Mouse (Mus musculus): ENCODE data around the gene Faap20. TPM values are rescaled to one million over a fixed set of nuclear protein-coding genes. Genes with fewer than 3 reads are reported as not detected.

Faap20 gene
- polyA plus RNA-seq, 1 experiment = 0.51 TPM

DNA sequence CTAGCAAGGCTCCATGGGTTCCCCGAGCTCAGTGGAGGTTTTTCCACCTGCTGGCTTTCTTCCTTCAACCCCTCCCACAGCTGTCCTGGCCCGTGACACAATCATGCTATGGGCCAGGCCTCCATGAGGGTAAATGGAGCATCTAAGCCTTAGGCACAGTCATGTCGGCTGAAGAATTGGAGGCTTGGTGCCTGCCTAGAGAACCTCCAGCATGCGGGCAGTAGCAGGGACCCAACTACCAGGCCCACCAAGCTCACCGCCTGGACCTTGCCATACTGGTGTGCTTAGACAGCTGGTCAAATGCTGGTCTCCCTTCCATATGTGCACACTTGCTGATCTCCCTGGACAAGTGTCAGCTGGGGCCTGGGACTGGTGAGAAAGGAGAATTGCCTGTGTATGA, 23.7 kb upstream of the Faap20 start:
- TF ChIP-seq GATA1 (IDR thresholded peaks at IDR 0.05; ENCODE audit: low read length) (no peak), TAL1 (IDR thresholded peaks at IDR 0.05; ENCODE audit: low read length) (no peak)
- Histone ChIP-seq H3K36me3 (ENCODE audit: control insufficient read depth) (no peaks in the 10 kb centered on the region), H3K4me1 (ENCODE audit: control insufficient read depth) (peaks cover 25% of the 10 kb centered on the region), H3K27me3 (ENCODE audit: control insufficient read depth) (peaks cover 43% of the 10 kb centered on the region), H3K9me3 (ENCODE audit: control insufficient read depth, low read length) (peaks cover 7% of the 10 kb centered on the region; the same call in 1 of the 2 replicates), H3K4me3 (replicated peaks) (no peak overlapping the region)

DNA sequence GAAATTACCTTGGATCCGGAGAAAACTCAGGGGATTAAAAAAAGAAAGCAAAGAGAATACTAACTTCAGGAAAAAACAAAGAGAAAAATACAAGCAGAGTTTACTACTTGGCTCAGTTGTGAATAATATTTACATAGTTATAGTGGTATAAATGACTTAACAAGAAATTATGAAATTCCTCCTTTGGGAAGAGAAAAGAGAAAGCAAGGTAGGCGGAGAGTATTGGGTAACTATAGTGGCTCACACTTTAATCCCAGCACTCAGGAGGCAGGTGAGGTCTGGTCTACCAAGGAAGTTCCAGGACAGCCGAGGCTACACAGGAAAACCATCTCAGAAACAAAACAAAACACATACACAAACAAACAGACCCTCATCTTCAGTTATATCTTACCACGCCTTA, 21.6 kb upstream of the Faap20 start:
- H3K4me1 ChIP-seq (ENCODE audit: control insufficient read depth) = peaks cover 11% of the 10 kb centered on the region

DNA sequence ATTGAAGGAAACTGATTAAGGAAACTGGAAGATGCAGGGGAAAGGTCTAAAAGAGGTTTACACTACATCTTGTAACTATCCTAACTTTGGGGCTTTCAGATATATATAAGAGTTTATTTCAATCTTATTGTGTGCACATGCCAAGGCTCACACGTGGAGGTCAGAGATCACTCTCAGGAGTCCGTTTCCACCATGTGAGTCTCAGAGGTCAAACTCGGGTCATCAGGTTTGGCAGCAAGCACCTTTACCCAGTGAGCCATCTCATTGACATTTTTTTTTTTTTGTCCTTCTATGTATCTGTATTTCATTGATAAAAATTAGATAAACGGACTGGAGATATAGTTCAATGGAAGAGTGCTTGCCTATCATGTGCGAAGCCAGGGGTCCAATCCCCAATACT, 21.1 kb upstream of the Faap20 start:
- H3K4me3 ChIP-seq (replicated peaks) = no peak overlapping the region
- TF ChIP-seq TAL1 (IDR thresholded peaks at IDR 0.05; ENCODE audit: low read length) (no peak), GATA1 (IDR thresholded peaks at IDR 0.05; ENCODE audit: low read length) (no peak)
- no peaks in the 10 kb centered on the region for H3K36me3 ChIP-seq (ENCODE audit: control insufficient read depth)
- peaks cover 24% of the 10 kb centered on the region for H3K27me3 ChIP-seq (ENCODE audit: control insufficient read depth)
- H3K4me1 ChIP-seq (ENCODE audit: control insufficient read depth) = peaks cover 7% of the 10 kb centered on the region
- no peaks in the 10 kb centered on the region for H3K9me3 ChIP-seq (ENCODE audit: control insufficient read depth, low read length)

More for the DNA sequence above, 21.6 kb upstream of the Faap20 start:
- Histone ChIP-seq H3K27me3 (ENCODE audit: control insufficient read depth) (peaks cover 26% of the 10 kb centered on the region), H3K4me3 (replicated peaks) (no peak overlapping the region), H3K36me3 (ENCODE audit: control insufficient read depth) (no peaks in the 10 kb centered on the region), H3K9me3 (ENCODE audit: control insufficient read depth, low read length) (no peaks in the 10 kb centered on the region)
- TF ChIP-seq TAL1 (IDR thresholded peaks at IDR 0.05; ENCODE audit: low read length) (no peak), GATA1 (IDR thresholded peaks at IDR 0.05; ENCODE audit: low read length) (no peak)

DNA sequence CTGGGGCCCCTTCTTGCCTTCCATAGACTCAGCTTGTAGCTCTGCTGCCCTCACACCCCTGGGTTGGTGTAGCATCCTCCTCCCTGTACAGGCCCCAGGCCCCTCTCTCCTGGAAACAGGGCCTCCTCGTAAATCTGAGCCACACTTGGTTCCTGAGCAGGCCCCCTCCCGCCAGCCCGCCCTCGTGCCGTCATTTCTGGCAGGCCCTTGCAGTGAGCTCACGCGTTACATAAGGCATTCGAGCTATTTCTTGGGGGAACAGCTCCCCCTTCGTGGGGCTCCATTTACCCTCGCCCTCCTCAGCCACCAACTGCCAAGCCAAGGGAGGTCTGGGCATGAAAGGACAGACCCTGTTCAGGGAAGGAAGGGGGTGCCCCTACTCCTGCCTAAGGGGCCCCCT, 15.7 kb upstream of the Faap20 start:
- TF ChIP-seq TAL1 (IDR thresholded peaks at IDR 0.05; ENCODE audit: low read length) = no peak
- no peak for TF ChIP-seq GATA1 (IDR thresholded peaks at IDR 0.05; ENCODE audit: low read length)
- Histone ChIP-seq H3K4me1 (ENCODE audit: control insufficient read depth) (no peaks in the 10 kb centered on the region; the same call in 1 of the 2 replicates), H3K27me3 (ENCODE audit: control insufficient read depth) (peaks cover 2% of the 10 kb centered on the region; the same call in 1 of the 2 replicates), H3K36me3 (ENCODE audit: control insufficient read depth) (no peaks in the 10 kb centered on the region), H3K4me3 (replicated peaks) (no peak overlapping the region), H3K9me3 (ENCODE audit: control insufficient read depth, low read length) (no peaks in the 10 kb centered on the region)

DNA sequence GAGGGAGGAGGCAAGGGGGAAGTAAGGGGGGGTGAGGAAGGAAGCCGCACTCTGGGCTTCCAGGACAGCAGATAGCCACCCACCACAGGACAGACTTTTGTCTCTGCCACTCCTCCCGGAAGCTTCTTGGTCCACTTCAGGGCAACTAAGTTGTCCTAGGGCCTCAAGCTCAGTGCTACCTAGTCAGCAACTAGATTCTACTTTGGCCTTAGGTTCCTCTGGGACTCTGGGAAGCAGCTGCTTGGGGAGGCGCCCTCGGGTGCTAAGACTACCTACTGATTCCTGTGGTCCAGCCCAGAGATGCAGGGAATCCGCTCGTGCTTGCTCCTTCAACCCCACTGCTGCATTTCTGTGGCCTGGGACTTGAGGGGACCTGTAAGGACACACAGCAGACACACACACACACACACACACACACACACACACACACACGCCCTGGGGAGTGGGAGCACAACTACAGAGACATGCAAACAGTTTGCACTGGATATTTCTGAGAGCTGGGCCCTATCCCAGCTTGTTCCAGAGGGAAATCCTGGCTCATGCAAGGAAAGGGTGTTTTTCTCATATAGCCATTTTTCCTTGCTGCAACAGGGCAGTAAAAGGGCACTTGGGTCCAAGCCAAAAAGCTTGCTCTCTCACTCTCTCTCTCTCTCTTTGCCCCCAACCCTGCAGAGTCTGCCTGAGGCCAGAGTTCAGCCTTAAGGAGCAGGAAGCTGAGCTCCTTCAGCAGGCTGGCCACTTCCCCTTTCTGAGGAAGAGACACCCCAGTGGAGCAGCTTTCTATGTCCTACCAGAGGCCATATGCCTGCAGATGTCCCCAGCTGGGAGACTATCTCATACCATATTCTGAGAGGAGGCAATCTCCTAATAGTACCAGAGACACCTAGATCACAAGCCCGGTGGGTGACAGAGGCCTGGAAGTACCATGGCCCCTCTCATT, 15.0 kb upstream of the Faap20 start:
- Histone ChIP-seq H3K9me3 (ENCODE audit: control insufficient read depth, low read length) (no peaks in the 10 kb centered on the region), H3K4me1 (ENCODE audit: control insufficient read depth) (no peaks in the 10 kb centered on the region; the same call in 1 of the 2 replicates), H3K4me3 (replicated peaks) (no peak overlapping the region), H3K27me3 (ENCODE audit: control insufficient read depth) (peaks cover 2% of the 10 kb centered on the region; the same call in 1 of the 2 replicates), H3K36me3 (ENCODE audit: control insufficient read depth) (no peaks in the 10 kb centered on the region)
- TF ChIP-seq GATA1 (IDR thresholded peaks at IDR 0.05; ENCODE audit: low read length) (no peak), TAL1 (IDR thresholded peaks at IDR 0.05; ENCODE audit: low read length) (no peak)

DNA sequence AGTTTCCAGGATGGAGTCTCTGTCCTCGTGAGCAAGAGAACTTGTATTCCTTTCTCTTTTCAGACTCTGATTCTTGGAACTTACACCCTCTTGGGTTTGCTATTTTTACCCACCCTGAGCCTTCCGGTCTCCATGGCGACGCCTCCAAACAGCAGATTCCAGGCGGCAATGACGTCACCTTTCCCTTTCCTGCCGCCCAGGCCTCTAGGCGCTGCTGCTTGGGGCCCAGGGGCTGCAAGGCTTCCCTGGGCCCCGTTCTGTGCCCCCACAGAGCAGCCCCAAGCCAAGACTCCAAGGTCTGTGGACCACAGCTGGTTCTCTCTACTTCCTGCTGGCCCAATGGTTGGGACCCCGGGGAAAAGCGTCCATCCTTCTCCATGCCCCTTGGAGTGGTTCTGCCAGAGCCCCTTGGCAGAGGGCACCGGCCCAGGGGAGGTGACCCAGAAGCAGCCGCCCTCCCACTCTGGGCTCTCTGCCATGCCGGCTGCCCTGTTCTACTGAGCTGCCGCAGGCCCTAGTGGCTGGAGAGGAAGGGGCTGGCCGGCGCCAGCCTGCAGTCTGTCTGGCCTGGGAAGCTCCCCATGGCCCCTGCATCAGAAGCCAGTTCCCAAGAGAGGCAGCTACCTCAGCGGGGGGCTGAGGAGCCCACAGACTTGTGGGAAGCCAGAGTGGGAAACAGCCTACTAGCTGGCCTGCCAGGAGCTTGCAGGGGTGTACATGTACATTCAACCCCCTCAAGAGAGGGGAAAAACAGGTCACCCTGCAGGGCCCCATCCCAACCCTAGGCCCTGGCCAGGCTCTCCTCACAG, 14.1 kb upstream of the Faap20 start:
- Histone ChIP-seq H3K4me1 (ENCODE audit: control insufficient read depth) (no peaks in the 10 kb centered on the region; the same call in 1 of the 2 replicates), H3K4me3 (replicated peaks) (no peak overlapping the region), H3K27me3 (ENCODE audit: control insufficient read depth) (peaks cover 2% of the 10 kb centered on the region; the same call in 1 of the 2 replicates), H3K36me3 (ENCODE audit: control insufficient read depth) (no peaks in the 10 kb centered on the region), H3K9me3 (ENCODE audit: control insufficient read depth, low read length) (no peaks in the 10 kb centered on the region)
- TF ChIP-seq TAL1 (IDR thresholded peaks at IDR 0.05; ENCODE audit: low read length) (no peak), GATA1 (IDR thresholded peaks at IDR 0.05; ENCODE audit: low read length) (no peak)

DNA sequence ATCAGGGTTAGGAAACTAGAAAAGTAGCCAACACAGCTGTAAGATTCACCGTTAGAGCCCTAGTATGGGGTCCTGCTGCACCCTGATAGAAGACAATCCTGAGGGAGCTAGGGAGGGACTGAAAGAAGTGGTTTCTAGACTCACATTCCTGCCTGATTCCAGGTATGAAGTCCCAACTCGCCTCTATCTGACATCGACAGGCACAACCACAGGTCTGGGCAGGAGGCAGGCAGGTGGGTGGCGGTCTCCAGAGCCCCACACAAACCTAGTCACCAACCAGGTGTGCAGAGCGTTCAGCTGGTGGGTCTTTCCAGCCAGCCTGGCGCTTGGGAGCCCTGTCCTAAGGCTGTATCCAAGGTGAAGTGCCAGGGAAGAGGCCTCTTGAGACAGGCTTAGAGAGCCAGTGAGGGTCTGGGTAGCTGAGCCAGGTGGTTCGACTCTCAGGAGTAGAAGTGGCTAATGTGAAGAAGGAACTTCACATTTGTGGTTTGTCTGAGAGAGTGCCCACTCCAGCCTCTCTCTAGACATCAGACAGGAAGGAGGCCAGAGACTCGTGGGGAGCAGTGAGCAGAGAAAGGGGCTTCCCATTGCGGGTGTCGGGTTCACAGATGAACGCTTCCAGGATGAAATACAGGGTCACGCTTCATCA, 12.7 kb upstream of the Faap20 start:
- Histone ChIP-seq H3K4me3 (replicated peaks) (no peak overlapping the region), H3K27me3 (ENCODE audit: control insufficient read depth) (peaks cover 2% of the 10 kb centered on the region; the same call in 1 of the 2 replicates), H3K4me1 (ENCODE audit: control insufficient read depth) (no peaks in the 10 kb centered on the region; the same call in 1 of the 2 replicates), H3K9me3 (ENCODE audit: control insufficient read depth, low read length) (no peaks in the 10 kb centered on the region), H3K36me3 (ENCODE audit: control insufficient read depth) (no peaks in the 10 kb centered on the region)
- TF ChIP-seq TAL1 (IDR thresholded peaks at IDR 0.05; ENCODE audit: low read length) (no peak), GATA1 (IDR thresholded peaks at IDR 0.05; ENCODE audit: low read length) (no peak)

DNA sequence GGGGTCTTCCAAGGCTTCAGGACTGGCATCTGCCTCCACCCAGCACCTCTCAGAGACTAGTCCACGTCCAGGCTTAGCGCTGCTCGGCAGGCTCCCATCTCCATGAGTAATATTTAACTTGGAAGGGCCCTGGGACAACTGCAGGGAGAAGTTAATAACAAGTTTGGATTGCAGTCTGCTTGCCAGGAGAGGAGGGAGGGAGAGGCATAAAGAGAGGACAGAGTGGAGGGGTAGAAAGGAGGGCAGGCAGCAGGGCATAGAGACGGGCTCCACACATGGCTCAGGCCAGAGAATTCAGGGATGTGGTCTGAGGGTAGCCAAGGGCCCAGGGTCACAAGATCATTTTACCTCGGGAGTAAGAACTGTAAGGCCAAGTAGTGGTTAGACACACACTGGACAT, 11.3 kb upstream of the Faap20 start:
- H3K9me3 ChIP-seq (ENCODE audit: control insufficient read depth, low read length) = no peaks in the 10 kb centered on the region
- H3K4me1 ChIP-seq (ENCODE audit: control insufficient read depth) = no peaks in the 10 kb centered on the region; the same call in 1 of the 2 replicates
- peaks cover 2% of the 10 kb centered on the region; the same call in 1 of the 2 replicates for H3K27me3 ChIP-seq (ENCODE audit: control insufficient read depth)
- H3K36me3 ChIP-seq (ENCODE audit: control insufficient read depth) = no peaks in the 10 kb centered on the region
- H3K4me3 ChIP-seq (replicated peaks) = no peak overlapping the region
- no peak for TF ChIP-seq GATA1 (IDR thresholded peaks at IDR 0.05; ENCODE audit: low read length)
- TF ChIP-seq TAL1 (IDR thresholded peaks at IDR 0.05; ENCODE audit: low read length) = no peak
